Mouse (Mus musculus): ENCODE data around the gene Fermt2.

- TF ChIP-seq POLR2A (IDR thresholded peaks at IDR 0.05; ENCODE audit: insufficient read depth, low read length) (no peak), CTCF (IDR thresholded peaks at IDR 0.05; ENCODE audit: low read depth, low read length) (no peak), EP300 (IDR thresholded peaks at IDR 0.05; ENCODE audit: insufficient read depth, low read depth, low read length) (no peak)
These were observed 72.9 kb downstream of the Fermt2 start for GRCm38 (mm10) chr14:45457003-45457402.

All from ES-Bruce4 (cell line).